Mouse (Mus musculus): ENCODE data around the gene Fam222b. TPM values are rescaled to one million over a fixed set of nuclear protein-coding genes. Genes with fewer than 3 reads are reported as not detected.
A peak's percentile ranks its signal among the peaks of the same experiment; 100 is the strongest.

The Fam222b gene
- polyA plus RNA-seq, 1 experiment from 2014 or later, result 20.5 TPM

DNA sequence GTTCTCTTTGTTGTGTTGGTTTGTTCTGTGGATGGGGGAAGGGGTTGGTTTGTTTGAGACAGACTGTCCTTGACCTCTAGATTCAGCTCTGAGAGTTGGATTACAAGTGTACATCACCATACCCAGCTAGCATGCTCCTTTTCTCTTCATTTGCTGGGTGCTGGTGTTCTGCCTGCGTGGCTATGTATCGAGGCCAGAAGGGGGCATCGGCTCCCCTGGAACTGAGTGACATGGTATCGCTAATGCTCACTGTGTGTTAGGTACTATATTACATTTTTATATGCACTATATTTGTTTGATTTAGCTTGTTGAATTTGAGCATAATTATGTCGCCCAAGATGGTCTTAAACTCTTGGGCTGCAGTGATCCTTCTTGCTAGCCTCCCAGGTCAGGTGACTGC, 51.7 kb downstream of the Fam222b start:
- H3K27me3 ChIP-seq, result no peaks in the 10 kb centered on the region
- ATAC-seq (replicated peaks), result no peak
- 88% methylated on average over 5 of the region's 5 CpGs for WGBS

DNA sequence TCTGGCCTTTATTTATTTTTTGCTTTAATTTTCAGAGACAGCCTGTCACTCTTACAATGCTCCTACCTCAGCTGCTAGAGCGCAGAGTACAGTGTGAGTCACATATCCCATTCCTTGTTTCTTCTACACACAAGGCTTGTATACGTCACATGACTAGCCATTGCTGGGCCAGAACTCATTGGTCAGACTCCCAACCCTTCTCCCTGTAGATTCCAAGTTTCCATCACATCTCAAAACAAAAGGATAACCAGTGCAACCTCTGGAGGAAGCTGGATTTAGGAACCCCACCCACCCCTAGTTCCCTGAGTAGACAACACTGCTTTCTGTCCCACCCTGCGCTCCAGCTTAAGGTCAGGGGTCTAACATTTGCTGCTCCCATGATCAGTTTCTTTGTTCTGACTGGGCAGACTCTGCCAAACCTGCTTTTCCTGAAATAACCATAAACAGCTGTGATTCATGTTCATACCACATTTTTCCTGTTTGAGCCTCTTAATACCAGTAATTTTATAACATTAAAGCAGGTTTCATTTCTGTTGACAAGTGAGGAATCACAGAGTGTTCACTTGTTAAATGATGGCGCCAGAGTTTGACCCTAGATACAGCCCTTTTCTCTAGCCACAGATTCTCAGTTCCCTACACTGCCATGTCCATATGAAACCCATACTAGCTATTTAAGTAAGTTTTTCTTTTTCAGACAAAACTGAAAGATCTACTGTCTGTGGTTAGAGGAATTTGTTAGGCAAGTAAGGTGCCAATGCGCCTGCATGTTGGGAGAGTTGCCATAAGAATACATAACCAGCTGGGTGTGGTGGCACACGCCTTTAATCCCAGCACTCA, 52.5 kb downstream of the Fam222b start:
- H3K27ac ChIP-seq (replicated peaks), result no peak overlapping the region
- no peaks in the 10 kb centered on the region for H3K27me3 ChIP-seq
- H3K4me1 ChIP-seq, result peaks cover 2% of the 10 kb centered on the region
- H3K4me3 ChIP-seq, result no peak overlapping the region
- peaks cover 61% of the 10 kb centered on the region for H3K36me3 ChIP-seq
- ATAC-seq (replicated peaks), result no peak
- no peak overlapping the region for H3K4me2 ChIP-seq (replicated peaks)
- no peak overlapping the region for H3K9ac ChIP-seq (replicated peaks)
- no peaks in the 10 kb centered on the region for H3K9me3 ChIP-seq
- WGBS, result 94% methylated on average over 6 of the region's 6 CpGs

More for the DNA sequence above, 51.7 kb downstream of the Fam222b start:
- H3K4me1 ChIP-seq, result no peaks in the 10 kb centered on the region
- no peak overlapping the region for H3K4me3 ChIP-seq
- peaks cover 60% of the 10 kb centered on the region for H3K36me3 ChIP-seq
- H3K9ac ChIP-seq (replicated peaks), result no peak overlapping the region
- no peaks in the 10 kb centered on the region for H3K9me3 ChIP-seq
- no peak overlapping the region for H3K4me2 ChIP-seq (replicated peaks)
- no peak overlapping the region for H3K27ac ChIP-seq (replicated peaks)

DNA sequence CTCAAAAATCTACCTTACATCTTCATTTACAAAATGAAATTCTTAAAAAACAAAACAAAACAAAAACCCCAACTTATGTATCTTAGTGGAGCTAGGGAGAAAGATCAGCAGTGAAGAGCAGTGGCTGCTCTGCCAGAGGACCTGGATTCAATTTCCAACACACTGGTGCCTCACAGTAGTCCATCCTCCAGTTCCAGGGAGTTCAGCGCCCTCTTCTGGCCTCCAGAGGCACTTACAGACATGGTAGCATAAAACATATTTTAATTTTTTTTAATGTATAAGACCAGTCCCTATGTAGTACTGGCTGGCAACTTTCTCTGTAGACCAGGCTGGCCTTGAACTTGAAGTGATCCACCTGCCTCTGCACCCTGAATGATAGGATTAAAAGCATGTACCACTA, 56.7 kb downstream of the Fam222b start:
- H3K4me3 ChIP-seq, result no peak overlapping the region
- no peak overlapping the region for H3K9ac ChIP-seq (replicated peaks)
- H3K4me2 ChIP-seq (replicated peaks), result no peak overlapping the region
- H3K27ac ChIP-seq (replicated peaks), result no peak overlapping the region
- no peak for ATAC-seq (replicated peaks)
- H3K27me3 ChIP-seq, result no peaks in the 10 kb centered on the region
- H3K36me3 ChIP-seq, result peaks cover 47% of the 10 kb centered on the region
- WGBS, result 47% methylated on average over 1 of the region's 1 CpGs
- no peaks in the 10 kb centered on the region for H3K9me3 ChIP-seq
- H3K4me1 ChIP-seq, result peaks cover 29% of the 10 kb centered on the region

DNA sequence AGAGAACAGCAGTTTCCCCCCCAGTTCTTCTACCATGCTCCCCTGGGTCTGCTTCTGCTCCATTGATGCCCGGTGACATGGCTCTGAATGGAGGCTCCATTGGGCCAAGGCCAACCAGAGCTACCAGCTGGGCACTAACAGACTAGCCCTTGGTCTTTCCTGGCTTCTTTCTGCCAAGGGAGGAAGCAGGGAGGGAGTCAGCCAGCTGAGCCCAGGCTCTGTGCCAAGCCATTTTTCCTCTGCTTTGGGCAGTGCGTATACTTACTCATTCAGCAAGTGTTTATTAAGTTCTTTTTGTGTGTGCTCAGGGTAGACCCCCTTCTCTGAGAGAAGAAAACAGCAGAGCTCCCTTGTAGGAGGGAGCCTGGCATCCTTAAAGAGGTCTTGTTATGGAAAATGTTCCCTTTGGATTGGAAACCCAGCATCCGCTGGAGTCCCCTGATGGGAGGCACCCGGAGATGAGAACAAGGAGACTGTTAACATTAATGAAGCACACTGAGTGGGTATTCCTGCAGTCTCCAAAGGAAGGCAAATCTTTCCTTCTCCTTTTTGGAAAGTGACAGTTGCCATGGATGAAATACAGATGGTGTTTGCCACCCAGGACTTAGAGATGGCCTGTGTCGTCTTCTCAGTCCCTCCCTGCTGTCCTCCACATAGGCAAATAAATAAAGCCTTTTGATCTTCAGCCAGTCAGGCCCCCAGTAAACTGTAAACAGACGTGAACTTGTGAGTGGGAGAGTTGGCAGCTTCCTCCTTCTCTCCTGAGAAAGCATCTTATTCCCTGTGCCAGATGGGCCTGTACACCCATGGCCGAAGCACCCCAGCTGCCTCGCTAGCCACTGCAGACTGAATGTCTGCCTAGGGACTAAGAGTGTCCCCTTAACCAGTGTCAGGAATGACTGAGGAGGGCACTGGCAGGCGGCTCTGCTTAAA, 58.1 kb downstream of the Fam222b start:
- no peaks in the 10 kb centered on the region for H3K27me3 ChIP-seq
- H3K4me1 ChIP-seq, result peaks cover 29% of the 10 kb centered on the region
- H3K9ac ChIP-seq (replicated peaks), result no peak overlapping the region
- H3K4me3 ChIP-seq, result no peak overlapping the region
- 23% methylated on average over 9 of the region's 9 CpGs for WGBS
- ATAC-seq (replicated peaks), result peak; percentile 89
- no peaks in the 10 kb centered on the region for H3K9me3 ChIP-seq
- H3K36me3 ChIP-seq, result peaks cover 45% of the 10 kb centered on the region
- H3K4me2 ChIP-seq (replicated peaks), result no peak overlapping the region
- H3K27ac ChIP-seq (replicated peaks), result peak overlapping the region; percentile 82

DNA sequence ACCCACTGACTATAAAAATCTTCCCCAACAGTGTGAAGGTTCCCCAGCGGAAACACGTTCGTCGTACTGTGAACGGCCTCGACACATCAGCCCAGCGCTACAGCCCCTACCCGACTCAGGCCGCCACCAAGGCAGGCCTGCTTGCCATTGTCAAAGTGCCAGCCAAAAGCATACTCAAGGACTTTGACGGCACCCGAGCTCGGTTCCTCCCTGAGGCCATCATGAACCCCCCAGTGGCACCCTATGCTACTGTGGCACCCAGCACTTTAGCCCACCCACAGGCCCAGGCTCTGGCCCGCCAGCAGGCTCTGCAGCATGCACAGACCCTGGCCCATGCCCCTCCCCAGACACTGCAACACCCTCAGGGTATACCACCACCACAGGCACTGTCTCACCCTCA, 59.3 kb downstream of the Fam222b start:
- WGBS, result 71% methylated on average over 13 of the region's 13 CpGs
- peaks cover 57% of the 10 kb centered on the region for H3K36me3 ChIP-seq
- no peak overlapping the region for H3K9ac ChIP-seq (replicated peaks)
- H3K9me3 ChIP-seq, result no peaks in the 10 kb centered on the region
- peaks cover 31% of the 10 kb centered on the region for H3K4me1 ChIP-seq
- ATAC-seq (replicated peaks), result no peak; the same call in 1 of the 2 replicates
- H3K4me2 ChIP-seq (replicated peaks), result no peak overlapping the region
- H3K27me3 ChIP-seq, result no peaks in the 10 kb centered on the region
- no peak overlapping the region for H3K4me3 ChIP-seq
- peak overlapping the region; percentile 82 for H3K27ac ChIP-seq (replicated peaks)

DNA sequence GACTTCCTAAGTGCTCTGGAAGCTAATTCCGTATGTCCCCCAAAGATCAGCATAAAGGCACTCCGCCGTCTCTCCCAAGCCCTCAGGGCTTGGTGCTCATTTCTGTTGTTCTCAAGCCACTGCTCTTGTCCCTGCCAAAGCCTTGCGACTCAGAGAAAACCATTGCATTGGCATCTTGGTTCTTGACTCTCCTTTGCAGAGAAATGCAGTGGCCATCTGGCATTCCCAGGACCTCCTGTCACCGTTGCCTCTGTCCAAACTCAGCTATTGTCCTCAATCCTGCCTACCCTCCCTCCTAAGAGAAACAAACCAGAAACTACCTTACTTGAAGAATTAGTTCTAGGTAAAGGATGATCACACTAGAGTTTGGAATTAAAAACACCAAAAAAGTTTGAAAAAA, 61.2 kb downstream of the Fam222b start:
- Histone ChIP-seq H3K9me3 (no peaks in the 10 kb centered on the region), H3K36me3 (peaks cover 60% of the 10 kb centered on the region), H3K4me3 (no peak overlapping the region), H3K4me2 (replicated peaks) (no peak overlapping the region), H3K4me1 (peaks cover 37% of the 10 kb centered on the region), H3K27me3 (no peaks in the 10 kb centered on the region), H3K27ac (replicated peaks) (no peak overlapping the region), H3K9ac (replicated peaks) (no peak overlapping the region)
- WGBS, result 73% methylated on average over 5 of the region's 5 CpGs
- ATAC-seq (replicated peaks), result no peak

DNA sequence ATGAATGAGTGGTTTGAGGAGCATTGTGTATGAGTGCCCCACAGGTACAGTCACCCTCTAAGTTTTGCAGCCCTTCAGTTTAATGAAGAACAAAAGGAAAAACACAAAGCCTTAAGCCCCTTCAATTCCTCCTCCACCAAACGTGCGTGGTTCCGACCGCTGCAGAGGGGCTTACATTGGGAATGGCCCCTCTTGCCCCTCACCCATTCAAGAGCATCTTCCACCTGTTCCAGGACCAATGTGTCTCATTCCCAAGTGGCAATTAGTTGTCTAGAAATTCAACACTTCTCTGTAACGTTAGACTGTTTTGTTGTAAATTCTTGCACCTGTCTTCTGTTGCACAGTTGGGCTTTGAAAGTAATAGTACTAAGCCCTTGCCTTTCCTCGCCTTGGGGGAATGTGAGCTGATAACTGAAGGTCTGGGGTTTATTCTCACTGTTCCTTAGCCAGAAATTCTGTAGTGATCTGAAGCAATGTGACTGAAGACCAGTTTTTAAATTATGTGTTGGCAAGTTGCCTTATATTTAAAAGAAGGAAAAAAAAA, 61.8 kb downstream of the Fam222b start:
- no peak overlapping the region for H3K4me2 ChIP-seq (replicated peaks)
- H3K9ac ChIP-seq (replicated peaks), result no peak overlapping the region
- H3K4me1 ChIP-seq, result peaks cover 37% of the 10 kb centered on the region
- H3K9me3 ChIP-seq, result no peaks in the 10 kb centered on the region
- no peaks in the 10 kb centered on the region for H3K27me3 ChIP-seq
- H3K27ac ChIP-seq (replicated peaks), result no peak overlapping the region
- H3K4me3 ChIP-seq, result no peak overlapping the region
- WGBS, result 57% methylated on average over 6 of the region's 6 CpGs
- peaks cover 60% of the 10 kb centered on the region for H3K36me3 ChIP-seq
- ATAC-seq (replicated peaks), result no peak

DNA sequence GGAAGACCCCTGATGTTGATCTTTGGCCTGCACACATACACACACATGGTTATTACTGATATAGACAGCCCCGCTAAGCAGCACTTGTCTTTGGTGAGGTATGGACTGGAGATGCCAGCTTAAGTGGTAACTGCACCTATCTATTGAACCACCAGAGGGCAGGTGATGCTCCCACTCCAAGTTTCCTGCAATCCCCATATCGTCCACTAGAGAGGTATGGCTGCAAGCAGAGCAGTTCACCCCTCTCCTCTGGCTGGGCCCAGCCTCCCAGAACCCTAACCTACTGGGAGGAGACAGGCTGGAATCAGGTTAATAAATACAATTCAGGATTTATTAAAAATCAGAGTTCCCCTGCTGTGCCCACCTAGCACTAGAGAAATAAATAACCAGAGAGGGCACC, 64.6 kb downstream of the Fam222b start:
- peak; percentile 39; the same call in 1 of the 2 replicates for ATAC-seq (replicated peaks)

DNA sequence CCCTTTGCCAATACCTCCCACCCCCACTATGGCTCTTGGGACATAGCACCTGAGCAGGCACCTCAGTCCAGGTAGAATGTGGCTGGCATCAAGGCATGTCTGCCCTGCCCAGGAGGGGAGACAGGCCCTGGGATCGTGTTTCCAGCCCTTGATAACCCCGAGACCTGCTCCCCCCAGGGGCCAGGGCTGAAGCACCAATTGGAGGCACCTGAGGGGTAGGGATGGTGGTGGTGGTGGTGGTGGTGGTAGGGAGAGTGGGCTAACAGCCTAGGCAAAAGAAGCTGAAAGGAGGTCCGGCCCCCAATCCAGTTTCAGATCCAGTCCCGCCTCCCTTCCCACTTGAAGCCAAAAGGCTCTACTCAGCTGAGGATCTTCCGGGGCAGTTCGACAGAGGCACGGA, 65.1 kb downstream of the Fam222b start:
- Histone ChIP-seq H3K4me1 (peaks cover 31% of the 10 kb centered on the region), H3K27me3 (no peaks in the 10 kb centered on the region), H3K36me3 (peaks cover 58% of the 10 kb centered on the region), H3K9ac (replicated peaks) (no peak overlapping the region), H3K27ac (replicated peaks) (no peak overlapping the region), H3K4me2 (replicated peaks) (no peak overlapping the region), H3K4me3 (no peak overlapping the region), H3K9me3 (no peaks in the 10 kb centered on the region)
- ATAC-seq (replicated peaks), result no peak
- 84% methylated on average over 7 of the region's 7 CpGs for WGBS

More for the DNA sequence above, 64.6 kb downstream of the Fam222b start:
- H3K36me3 ChIP-seq, result peaks cover 63% of the 10 kb centered on the region
- no peak overlapping the region for H3K4me3 ChIP-seq
- no peak overlapping the region for H3K27ac ChIP-seq (replicated peaks)
- H3K9me3 ChIP-seq, result no peaks in the 10 kb centered on the region
- no peak overlapping the region for H3K4me2 ChIP-seq (replicated peaks)
- no peak overlapping the region for H3K9ac ChIP-seq (replicated peaks)
- WGBS, result 36% methylated on average over 2 of the region's 2 CpGs
- H3K4me1 ChIP-seq, result peaks cover 36% of the 10 kb centered on the region
- H3K27me3 ChIP-seq, result no peaks in the 10 kb centered on the region

DNA sequence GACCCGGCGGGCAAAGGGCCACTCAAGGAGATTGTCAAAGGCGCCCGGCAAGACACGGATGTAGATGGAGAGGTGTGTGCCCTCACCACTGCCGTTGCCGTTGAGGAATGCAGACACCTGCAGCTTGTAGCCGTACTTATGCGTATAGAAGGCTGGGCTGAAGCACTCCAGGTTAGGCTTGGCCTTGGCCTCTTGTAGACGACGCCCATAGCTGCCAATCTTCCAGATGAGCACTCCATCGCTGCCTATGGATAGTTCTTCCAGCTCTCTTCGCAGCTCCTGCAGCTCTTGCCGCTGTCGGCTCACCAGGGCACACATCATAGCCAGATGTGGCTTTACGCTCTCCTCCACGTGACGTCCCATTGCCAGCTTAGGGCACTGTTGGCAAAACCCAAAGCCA, 65.7 kb downstream of the Fam222b start:
- no peaks in the 10 kb centered on the region for H3K9me3 ChIP-seq
- H3K27me3 ChIP-seq, result no peaks in the 10 kb centered on the region
- H3K9ac ChIP-seq (replicated peaks), result no peak overlapping the region
- no peak overlapping the region for H3K27ac ChIP-seq (replicated peaks)
- 92% methylated on average over 18 of the region's 18 CpGs for WGBS
- H3K4me2 ChIP-seq (replicated peaks), result no peak overlapping the region
- no peak for ATAC-seq (replicated peaks)
- H3K4me3 ChIP-seq, result no peak overlapping the region
- H3K4me1 ChIP-seq, result peaks cover 30% of the 10 kb centered on the region
- H3K36me3 ChIP-seq, result peaks cover 54% of the 10 kb centered on the region

DNA sequence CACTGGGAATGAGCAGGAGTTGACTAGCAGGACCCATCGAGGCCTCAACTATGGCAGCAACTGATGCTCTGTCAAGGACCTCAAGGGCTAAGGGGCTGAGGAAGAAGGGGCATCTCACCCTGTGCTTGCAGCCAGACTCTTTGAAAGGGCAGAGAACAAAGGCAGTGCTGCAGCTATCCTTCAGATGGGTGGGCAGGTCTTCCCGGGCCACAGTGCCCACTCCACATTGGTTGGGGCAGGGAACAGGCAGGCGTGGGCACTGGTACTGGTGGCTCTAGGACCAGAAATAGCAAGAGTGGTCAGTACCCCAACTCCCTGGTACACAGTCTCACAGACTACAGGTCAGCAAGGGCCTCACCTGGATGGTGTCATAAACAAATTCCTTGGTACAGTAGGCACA, 66.2 kb downstream of the Fam222b start:
- 87% methylated on average over 3 of the region's 3 CpGs for WGBS

DNA sequence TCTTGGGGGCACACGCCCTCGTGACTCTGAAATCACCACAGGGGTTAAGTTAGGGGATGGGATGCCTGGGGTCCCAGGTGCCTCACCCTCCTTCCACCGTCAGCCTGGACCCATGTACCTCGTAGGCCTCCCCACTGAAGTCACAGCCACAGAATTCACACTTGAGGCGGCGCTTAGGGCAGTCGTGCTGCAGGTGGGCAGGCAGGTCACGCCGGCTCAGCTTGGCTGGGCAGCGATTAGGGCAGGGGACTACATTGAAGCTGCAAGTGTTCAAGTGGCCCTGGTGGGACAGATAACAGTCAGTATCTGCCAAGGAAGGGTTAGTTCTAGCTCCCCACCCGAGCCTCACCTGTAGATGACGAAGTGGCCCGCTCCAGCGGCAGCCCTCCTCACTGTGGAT, 66.7 kb downstream of the Fam222b start:
- H3K9me3 ChIP-seq, result no peaks in the 10 kb centered on the region
- no peak overlapping the region for H3K4me2 ChIP-seq (replicated peaks)
- H3K36me3 ChIP-seq, result peaks cover 45% of the 10 kb centered on the region

More for the DNA sequence above, 66.2 kb downstream of the Fam222b start:
- no peak overlapping the region for H3K9ac ChIP-seq (replicated peaks)
- H3K36me3 ChIP-seq, result peaks cover 49% of the 10 kb centered on the region
- peaks cover 32% of the 10 kb centered on the region for H3K4me1 ChIP-seq
- no peaks in the 10 kb centered on the region for H3K9me3 ChIP-seq
- no peak for ATAC-seq (replicated peaks)
- H3K4me2 ChIP-seq (replicated peaks), result no peak overlapping the region
- H3K27ac ChIP-seq (replicated peaks), result no peak overlapping the region
- H3K27me3 ChIP-seq, result no peaks in the 10 kb centered on the region
- no peak overlapping the region for H3K4me3 ChIP-seq

More for the DNA sequence above, 66.7 kb downstream of the Fam222b start:
- 93% methylated on average over 14 of the region's 14 CpGs for WGBS
- H3K27me3 ChIP-seq, result no peaks in the 10 kb centered on the region
- ATAC-seq (replicated peaks), result no peak
- peaks cover 37% of the 10 kb centered on the region for H3K4me1 ChIP-seq
- H3K27ac ChIP-seq (replicated peaks), result no peak overlapping the region
- no peak overlapping the region for H3K9ac ChIP-seq (replicated peaks)
- no peak overlapping the region for H3K4me3 ChIP-seq
